Mouse (Mus musculus): ENCODE measurements around the gene Rbbp5. TPM values are rescaled to one million over a fixed set of nuclear protein-coding genes. Genes with fewer than 3 reads are reported as not detected.

Rbbp5 gene
- total RNA-seq (2023): 25.4 and 36.9 TPM in 2 replicates

GRCm38 (mm10) chr1:132476928-132477691 lies at the start of gene Rbbp5:
TSS of gene Rbbp5 (plus strand) at chr1:132477365.

GRCm38 (mm10) chr1:132506058-132506457 lies 28.9 kb downstream of the Rbbp5 start, which contains the start of gene Tmem81:
TSS of gene Tmem81 (plus strand) at chr1:132506230.

DNA sequence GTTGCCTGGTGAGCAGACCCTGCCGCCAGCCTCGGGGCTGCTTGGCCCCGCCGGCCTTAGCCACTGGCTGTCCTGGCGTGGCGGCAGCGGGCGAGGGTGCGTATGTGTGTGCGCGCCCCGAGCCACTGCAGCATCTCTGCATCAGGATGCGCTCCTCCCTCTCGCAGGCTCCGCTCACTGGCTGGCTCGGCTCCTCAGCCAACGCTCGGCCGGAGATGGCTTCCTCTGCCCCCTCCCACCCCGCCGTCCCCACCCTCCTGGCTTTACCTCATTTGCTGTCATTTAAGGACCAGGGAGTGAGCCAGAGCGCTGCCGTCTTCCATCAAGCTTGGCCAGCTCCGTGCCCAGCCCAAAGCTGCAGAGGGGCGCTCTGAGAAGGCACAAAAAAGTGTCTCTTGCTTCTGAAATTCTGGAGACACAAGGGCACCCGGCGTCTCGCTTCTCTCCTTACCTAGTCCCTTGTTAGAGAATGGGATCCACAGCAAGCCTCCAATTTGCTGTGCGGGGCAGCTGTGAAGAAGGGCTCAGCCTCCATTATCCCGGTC lies 65.7 kb downstream of the Rbbp5 start, which contains the start of gene Cntn2:
Cntn2 (minus strand) TSS at position 495 of the 545 bp plus-strand sequence.

Other genes starting within 250 kb of the Rbbp5 start
- not detected in 2 replicates for gene Gm10188, start 247.6 kb upstream of the Rbbp5 start, total RNA-seq (2023)
- not detected in 2 replicates for gene Klhdc8a, start 178.7 kb upstream of the Rbbp5 start, total RNA-seq (2023)
- gene Nuak2, start 161.2 kb upstream of the Rbbp5 start, total RNA-seq (2023): 42.9 TPM in 2 replicates
- 3.1 and 3.5 TPM in 2 replicates for gene Tmcc2, start 86.1 kb upstream of the Rbbp5 start, total RNA-seq (2023)
- 31.8 and 49.6 TPM in 2 replicates for gene Dstyk, start 59.8 kb upstream of the Rbbp5 start, total RNA-seq (2023)
- 2.9 and 3.5 TPM in 2 replicates for gene Tmem81, start 28.9 kb downstream of the Rbbp5 start, total RNA-seq (2023)
- not detected in 2 replicates for gene Cntn2, start 65.9 kb downstream of the Rbbp5 start, total RNA-seq (2023)

All from neutrophil, adult 65 days (primary cell).